Mouse (Mus musculus) kidney, postnatal 36 days (tissue): ENCODE measurements around the gene Cd151.

ENCODE experiments used
- DNase-seq, 2 experiments: peaks; one replicate each; pipeline ENCODE4 v3.0.0; 2021 to 2022; ENCODE audit warnings: mixed read lengths in 2 of 2

The Cd151 gene

DNA sequence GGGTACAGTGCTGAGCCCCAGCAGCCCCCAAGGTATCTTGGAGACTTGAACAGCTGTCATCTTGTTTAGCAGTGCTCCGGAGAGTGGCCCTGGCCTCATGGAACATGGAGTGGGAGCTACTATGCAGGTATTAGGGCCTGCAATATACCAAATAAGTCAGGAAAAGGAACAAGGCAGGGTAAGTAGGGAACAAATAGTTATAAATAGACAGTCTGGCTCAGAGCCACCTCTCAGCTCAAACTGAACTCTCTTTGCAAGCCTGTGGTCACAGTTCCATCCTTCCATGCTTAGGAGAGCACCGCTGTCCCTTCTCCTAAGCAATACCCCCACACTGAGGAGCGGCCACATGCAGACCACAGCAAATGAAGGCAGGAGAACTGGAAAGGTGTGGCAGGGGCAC is 30.4 kb downstream of the Cd151 start:
- DNase-seq: no peak

- no peak for DNase-seq
These were observed 34.8 kb downstream of the Cd151 start for GRCm38 (mm10) chr7:141501820-141502555.

DNA sequence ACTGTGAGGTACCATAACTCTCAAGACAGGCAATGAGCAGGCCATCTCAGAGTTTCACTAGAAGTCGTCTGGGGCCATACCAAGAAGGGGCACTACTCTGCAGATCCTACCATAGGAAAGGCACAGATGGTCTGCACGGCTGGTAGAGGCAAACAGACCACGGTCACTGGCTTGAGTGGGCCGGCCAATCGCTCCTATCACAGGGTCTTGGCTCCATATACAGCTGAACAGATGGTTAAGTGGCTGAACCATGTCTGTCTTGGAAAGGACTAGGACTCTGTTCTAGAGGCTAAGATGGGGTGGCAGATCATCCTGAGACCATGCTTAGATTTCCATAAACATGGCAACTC is 35.3 kb downstream of the Cd151 start:
- DNase-seq: no peak

DNA sequence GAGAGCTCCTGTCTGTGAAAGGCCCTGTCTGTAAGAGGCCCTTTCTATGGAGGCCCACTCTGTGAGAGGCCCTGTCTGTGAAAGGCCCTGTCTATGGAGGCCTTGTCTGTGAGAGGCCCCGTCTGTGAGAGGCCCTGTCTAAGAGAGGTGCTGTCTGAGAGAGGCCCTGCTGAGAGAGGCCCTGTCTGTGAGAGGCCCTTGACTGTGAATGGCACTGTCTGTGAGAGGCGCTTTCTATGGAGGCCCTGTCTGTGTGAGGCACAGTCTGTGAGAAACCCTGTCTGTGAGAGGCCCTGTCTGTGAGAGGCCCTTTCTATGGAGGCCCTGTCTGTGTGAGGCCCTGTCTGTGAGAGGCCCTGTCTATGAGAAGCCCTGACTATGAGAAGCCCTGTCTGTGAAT is 39.1 kb downstream of the Cd151 start:
- no peak for DNase-seq

- DNase-seq: no peak
These were observed 41.0 kb downstream of the Cd151 start for GRCm38 (mm10) chr7:141508160-141508559.

DNA sequence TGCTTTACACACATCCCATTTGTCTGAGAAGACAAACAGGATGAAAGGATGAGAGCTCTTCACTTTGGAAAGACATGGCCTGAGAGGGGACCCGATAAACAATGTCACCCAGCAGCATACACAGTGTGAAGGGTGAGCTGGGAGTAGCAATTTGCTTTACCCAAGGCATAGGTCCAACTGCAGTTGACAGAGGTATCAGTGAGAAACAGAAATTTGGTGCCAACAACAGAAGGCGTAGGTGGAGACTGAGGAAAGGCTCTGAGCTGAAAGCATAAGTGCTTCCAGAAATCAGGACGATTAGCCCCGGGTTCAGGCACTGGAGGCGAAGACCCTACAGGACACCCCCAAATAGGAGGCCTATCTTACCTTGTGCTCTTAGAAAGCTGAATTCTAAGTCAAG is 43.0 kb downstream of the Cd151 start:
- DNase-seq: no peak

DNA sequence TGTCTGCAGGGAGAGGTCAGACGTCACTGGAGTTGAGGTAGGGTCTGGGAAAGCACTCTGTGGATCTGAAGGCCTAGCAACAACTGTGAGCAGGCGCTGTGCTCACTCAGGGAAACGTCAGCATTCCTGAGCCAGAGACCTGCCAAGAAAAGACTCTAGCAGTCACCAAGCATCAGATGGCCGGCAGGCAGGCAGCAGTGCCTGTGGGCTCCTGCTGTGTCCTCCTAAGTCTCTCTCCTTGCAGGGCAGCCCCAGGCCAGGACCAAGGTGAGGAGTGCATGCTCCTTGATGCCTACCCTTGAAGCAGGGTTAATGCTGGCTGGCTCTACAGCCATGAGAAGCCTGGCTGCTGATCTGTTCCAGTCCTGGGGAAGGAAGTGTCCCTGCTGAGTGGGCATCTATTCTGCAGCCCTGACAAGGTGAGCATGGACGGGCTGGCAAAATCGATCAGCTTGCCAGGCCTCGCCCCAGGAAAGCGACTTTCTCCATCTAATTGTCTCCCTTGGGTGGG is 43.5 kb downstream of the Cd151 start:
- DNase-seq: no peak

DNA sequence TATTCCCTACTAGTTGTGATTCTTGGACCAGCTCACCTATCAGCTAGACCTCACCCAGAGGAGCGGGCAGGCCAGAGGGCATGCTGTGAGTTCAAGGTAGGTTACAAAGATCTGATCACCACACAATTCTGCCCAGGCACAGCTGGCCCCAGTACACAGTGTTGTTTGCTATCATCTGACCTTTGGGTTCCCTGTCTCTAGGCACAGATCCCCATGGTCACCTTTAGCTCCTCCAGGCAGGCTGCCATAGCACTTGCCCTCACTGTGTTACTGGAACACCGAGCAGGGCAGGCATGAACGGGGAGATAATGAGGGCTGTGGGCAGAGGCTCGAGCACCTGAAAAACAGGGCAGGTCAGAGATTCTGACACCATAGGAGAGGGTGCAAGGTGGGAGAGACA is 50.4 kb downstream of the Cd151 start:
- no peak for DNase-seq

- no peak for DNase-seq
These were observed 51.1 kb downstream of the Cd151 start for GRCm38 (mm10) chr7:141518296-141518695.

DNA sequence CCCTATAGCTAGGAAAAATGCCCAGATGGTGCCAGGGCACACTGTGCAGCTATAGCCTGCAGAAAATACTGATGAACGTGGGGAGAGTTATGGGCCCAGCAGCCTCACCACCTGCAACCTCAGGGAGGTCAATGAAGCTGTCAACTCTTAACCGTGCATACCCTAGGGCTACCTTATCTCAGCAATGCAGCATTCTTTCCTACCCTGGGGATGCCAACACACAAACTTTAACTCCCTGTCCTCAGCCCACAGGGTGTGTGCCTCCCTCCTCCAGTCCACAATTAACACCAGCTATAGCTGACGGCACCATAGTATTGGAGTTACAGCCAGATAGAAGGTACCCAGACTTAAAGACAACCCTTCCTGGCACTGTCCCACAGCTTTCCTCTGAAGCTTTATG is 51.7 kb downstream of the Cd151 start:
- DNase-seq: no peak

- DNase-seq: no peak
These were observed 52.6 kb downstream of the Cd151 start for GRCm38 (mm10) chr7:141519795-141520194.
